Mouse (Mus musculus) cortical plate, adult 2 months (tissue): ENCODE data around the gene Tmco1. TPM values are rescaled to one million over a fixed set of nuclear protein-coding genes. Genes with fewer than 3 reads are reported as not detected.
A peak's percentile ranks its signal among the peaks of the same experiment; 100 is the strongest.

ENCODE experiments used
- H3K27ac ChIP-seq: fragments of 200-500 bp; 2 replicates; pipeline ENCODE4 v1.5.1; 2012; ENCODE audit warnings: low read length, control low read depth, inconsistent platforms; ENCODE audit not compliant: insufficient read depth
- H3K4me1 ChIP-seq: fragments of 200-500 bp; 2 replicates; pipeline ENCODE4 v1.6.1; 2011; ENCODE audit warnings: low read length; ENCODE audit not compliant: control insufficient read depth, insufficient read depth
- H3K4me3 ChIP-seq: fragments of 200-500 bp; 2 replicates; pipeline ENCODE4 v1.5.1; 2011; ENCODE audit warnings: mild to moderate bottlenecking, low read length, control low read depth; ENCODE audit not compliant: insufficient read depth
- CTCF ChIP-seq: fragments of 200-500 bp; IDR thresholded peaks from 2 replicates; pipeline ENCODE4 v1.5.1; 2011; ENCODE audit warnings: mild to moderate bottlenecking, control low read depth, low read length; ENCODE audit not compliant: insufficient read depth; ENCODE audit errors: extremely low read depth
- POLR2A ChIP-seq: fragments of 200-500 bp; IDR thresholded peaks from 2 replicates; pipeline ENCODE4 v1.6.1; 2011; ENCODE audit warnings: mild to moderate bottlenecking, low read length, control low read depth; ENCODE audit not compliant: insufficient read depth; ENCODE audit errors: extremely low read depth
- polyA plus RNA-seq: library from polyadenylated mRNA; depleted of rRNA; stranded (reverse); fragments of >200 nt; gene quantifications from 2 replicates; pipeline ENCODE4 v1.2.3, GENCODE M21; 2012

The Tmco1 gene
- polyA plus RNA-seq, 1 experiment, result 70.4 TPM

- H3K4me3 ChIP-seq, result no peak overlapping the region
- H3K4me1 ChIP-seq, result peaks cover 2% of the 10 kb centered on the region; the same call in 1 of the 2 replicates
- no peak for TF ChIP-seq POLR2A
- TF ChIP-seq CTCF, result no peak
- H3K27ac ChIP-seq, result no peak overlapping the region
Measured at GRCm38 (mm10) chr1:167292447-167292846, 15.7 kb upstream of the Tmco1 start.

DNA sequence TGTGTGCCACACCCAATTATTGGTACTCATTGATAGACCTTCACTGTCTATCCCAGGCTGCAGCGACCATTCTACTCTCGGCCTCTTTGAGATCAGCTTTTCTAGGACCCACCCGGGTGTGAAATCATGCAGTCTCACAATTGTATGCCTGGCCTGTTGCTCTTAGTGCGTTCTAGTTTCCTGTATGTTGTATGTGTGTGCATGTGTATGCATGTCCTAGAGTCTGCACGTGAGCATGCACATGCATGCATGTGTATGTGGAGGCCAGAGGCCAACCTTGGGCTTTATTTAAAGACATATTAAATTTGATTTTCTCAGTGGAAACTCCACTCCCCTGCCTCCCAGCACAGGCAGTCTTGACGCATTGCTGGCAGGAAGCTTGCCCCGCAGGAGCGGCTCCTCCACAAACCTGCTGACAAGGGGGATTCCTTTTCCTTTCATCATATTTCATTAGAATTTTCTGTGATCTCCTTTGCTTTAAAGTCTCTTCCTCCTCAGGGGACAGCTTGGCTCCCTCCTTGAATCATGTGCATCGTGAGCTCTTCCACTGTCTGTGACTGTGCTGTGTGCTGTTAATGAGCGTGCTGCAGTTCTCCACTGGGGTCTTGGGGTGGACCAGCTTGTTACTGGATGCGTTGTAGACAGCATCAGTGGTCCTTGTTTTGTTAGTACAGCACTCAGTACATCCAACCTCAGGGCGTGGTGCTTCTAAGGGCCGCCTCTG lies 12.3 kb upstream of the Tmco1 start:
- Histone ChIP-seq H3K4me3 (no peak overlapping the region), H3K4me1 (no peaks in the 10 kb centered on the region), H3K27ac (no peak overlapping the region)
- TF ChIP-seq CTCF, result no peak
- TF ChIP-seq POLR2A, result no peak

- Histone ChIP-seq H3K27ac (no peak overlapping the region), H3K4me3 (no peak overlapping the region), H3K4me1 (no peaks in the 10 kb centered on the region)
- no peak for TF ChIP-seq POLR2A
- no peak for TF ChIP-seq CTCF
Measured at GRCm38 (mm10) chr1:167300122-167300521, 8.1 kb upstream of the Tmco1 start.

GRCm38 (mm10) chr1:167305501-167306137 lies 2.6 kb upstream of the Tmco1 start:
- H3K4me1 ChIP-seq, result peaks cover 2% of the 10 kb centered on the region; the same call in 1 of the 2 replicates
- no peak overlapping the region for H3K27ac ChIP-seq
- no peak for TF ChIP-seq CTCF
- no peak for TF ChIP-seq POLR2A
- H3K4me3 ChIP-seq, result no peak overlapping the region

GRCm38 (mm10) chr1:167306451-167307240 lies 1.5 kb upstream of the Tmco1 start:
- Histone ChIP-seq H3K27ac (no peak overlapping the region), H3K4me3 (no peak overlapping the region), H3K4me1 (peaks cover 2% of the 10 kb centered on the region; the same call in 1 of the 2 replicates)
- TF ChIP-seq POLR2A, result no peak
- TF ChIP-seq CTCF, result peak; percentile 44

DNA sequence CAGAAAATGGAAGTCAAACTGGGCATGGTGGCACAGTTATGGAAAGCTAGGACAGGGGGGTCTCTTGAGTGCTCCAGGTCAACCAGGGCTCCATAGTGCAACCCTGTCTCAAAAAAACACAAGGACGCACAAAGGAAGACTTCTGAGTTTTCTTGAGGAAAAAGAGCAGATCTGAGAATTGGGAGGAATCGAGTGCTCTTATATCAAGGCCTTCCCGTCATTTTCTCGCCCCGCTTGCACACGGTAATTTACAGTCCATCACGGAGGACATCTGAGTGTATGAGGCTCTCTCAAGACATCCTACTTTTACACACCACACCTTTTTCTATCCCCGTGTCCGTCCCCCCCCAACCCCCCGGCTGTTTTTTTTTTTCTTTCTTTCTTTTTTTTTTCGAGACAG lies 504 bp upstream of the Tmco1 start:
- Histone ChIP-seq H3K27ac (no peak overlapping the region), H3K4me1 (peaks cover 2% of the 10 kb centered on the region; the same call in 1 of the 2 replicates)

GRCm38 (mm10) chr1:167312367-167312766 lies 4.2 kb downstream of the Tmco1 start:
- no peak overlapping the region for H3K27ac ChIP-seq
- H3K4me1 ChIP-seq, result peaks cover 2% of the 10 kb centered on the region; the same call in 1 of the 2 replicates
- no peak for TF ChIP-seq CTCF
- no peak for TF ChIP-seq POLR2A
- no peak overlapping the region for H3K4me3 ChIP-seq

More for the DNA sequence above, 504 bp upstream of the Tmco1 start:
- TF ChIP-seq CTCF (no peak), POLR2A (no peak)
- peak overlapping the region; percentile 74; the same call in 1 of the 2 replicates for H3K4me3 ChIP-seq

- TF ChIP-seq CTCF, result 0 out of 2 replicates have a peak, but pooled peaks have one; percentile 16
- TF ChIP-seq POLR2A, result no peak
- Histone ChIP-seq H3K27ac (no peak overlapping the region), H3K4me1 (peaks cover 2% of the 10 kb centered on the region; the same call in 1 of the 2 replicates), H3K4me3 (no peak overlapping the region)
Measured at GRCm38 (mm10) chr1:167313220-167313619, 5.0 kb downstream of the Tmco1 start.

- H3K27ac ChIP-seq, result no peak overlapping the region
- TF ChIP-seq POLR2A, result no peak
- TF ChIP-seq CTCF, result no peak
- no peaks in the 10 kb centered on the region for H3K4me1 ChIP-seq
- H3K4me3 ChIP-seq, result no peak overlapping the region
Measured at GRCm38 (mm10) chr1:167321691-167322090, 13.5 kb downstream of the Tmco1 start.
